In genomic region chr9:121392427-121392826, GRCm38 (mm10) we compare ENCODE assay signal across 10 mouse cellular contexts.
DNase-seq lines count a peak whose midpoint lies in the region; ATAC-seq and TF ChIP-seq lines count a peak whose summit lies in the region.
"Had no signal": no experiment of that assay in that cellular context is flagged by ENCODE, and none has a peak within 500 bp of the region (broad histone marks: within the 10 kb centered on the region; RNA-seq: fewer than 3 reads in every experiment).

No protein-coding gene starts in this region.

- H3K4me2 ChIP-seq in midbrain, embryonic 16.5 days (ENCODE audit: low read length) = no peak overlapping the region
- H3K4me2 ChIP-seq in lung, embryonic 16.5 days (ENCODE audit: low read depth, low read length) = no peak overlapping the region
- H3K4me2 ChIP-seq in stomach, embryonic 15.5 days = no peak overlapping the region
- H3K4me2 ChIP-seq: embryonic facial prominence, embryonic 12.5 days; lung, embryonic 15.5 days had no signal

- no peaks in the 10 kb centered on the region for H3K27me3 ChIP-seq in midbrain, embryonic 10.5 days (ENCODE audit: low read depth, poor library complexity, severe bottlenecking)
- H3K27me3 ChIP-seq in midbrain, embryonic 16.5 days (ENCODE audit: control insufficient read depth, insufficient read depth, low read depth, low read length) = no peaks in the 10 kb centered on the region
- no peaks in the 10 kb centered on the region for H3K27me3 ChIP-seq in lung, embryonic 16.5 days (ENCODE audit: control insufficient read depth, insufficient read depth, low read depth, low read length)
- no peaks in the 10 kb centered on the region for H3K27me3 ChIP-seq in stomach, embryonic 15.5 days (replicated peaks)
- H3K27me3 ChIP-seq: embryonic facial prominence, embryonic 12.5 days; lung, embryonic 15.5 days had no signal

- H3K27ac ChIP-seq in midbrain, embryonic 10.5 days (replicated peaks) = no peak overlapping the region
- H3K27ac ChIP-seq in midbrain, embryonic 16.5 days (ENCODE audit: low read length) = no peak overlapping the region
- H3K27ac ChIP-seq in gastrocnemius, adult 2 months = no peak overlapping the region
- no peak overlapping the region for H3K27ac ChIP-seq in lung, embryonic 16.5 days (ENCODE audit: low read length)
- no peak overlapping the region for H3K27ac ChIP-seq in stomach, embryonic 15.5 days
- H3K27ac ChIP-seq: embryonic facial prominence, embryonic 12.5 days; lung, embryonic 15.5 days had no signal

- no peak for ATAC-seq in midbrain, embryonic 16.5 days
- peak; percentile 42; the same call in 1 of the 2 replicates for ATAC-seq in lung, embryonic 16.5 days (ENCODE audit: low read depth)
- ATAC-seq in stomach, embryonic 15.5 days (ENCODE audit: insufficient read depth, low FRiP score, low read depth) = peak; percentile 24; the same call in 1 of the 2 replicates

- H3K9ac ChIP-seq in midbrain, embryonic 16.5 days (ENCODE audit: low read depth, low read length) = no peak overlapping the region
- H3K9ac ChIP-seq in lung, embryonic 16.5 days (ENCODE audit: low read length) = no peak overlapping the region
- no peak overlapping the region for H3K9ac ChIP-seq in stomach, embryonic 15.5 days
- H3K9ac ChIP-seq: embryonic facial prominence, embryonic 12.5 days; lung, embryonic 15.5 days had no signal

- 53% methylated on average over 5 of the region's 5 CpGs for WGBS in midbrain, embryonic 10.5 days
- WGBS in midbrain, embryonic 16.5 days = 34% methylated on average over 5 of the region's 5 CpGs
- 30% methylated on average over 5 of the region's 5 CpGs for WGBS in lung, embryonic 16.5 days
- 42% methylated on average over 5 of the region's 5 CpGs for WGBS in stomach, embryonic 15.5 days

- peak; percentile 44 for DNase-seq in midbrain, embryonic 10.5 days (ENCODE audit: low spot score)
- peak; percentile 56 for DNase-seq in Muller cell, postnatal 12 days (ENCODE audit: inconsistent ontology term)
- DNase-seq in cerebellum, adult 9-11 months = peak; percentile 80
- DNase-seq in gastrocnemius, adult 2 months = peak; percentile 75
- peak; percentile 74 to 77 for DNase-seq in kidney, postnatal 4 days

- H3K4me3 ChIP-seq in midbrain, embryonic 10.5 days = no peak overlapping the region
- no peak overlapping the region for H3K4me3 ChIP-seq in midbrain, embryonic 16.5 days (ENCODE audit: low read depth, low read length)
- no peak overlapping the region for H3K4me3 ChIP-seq in gastrocnemius, adult 2 months
- no peak overlapping the region for H3K4me3 ChIP-seq in lung, embryonic 16.5 days (ENCODE audit: low read length)
- H3K4me3 ChIP-seq in stomach, embryonic 15.5 days (replicated peaks) = no peak overlapping the region
- H3K4me3 ChIP-seq: embryonic facial prominence, embryonic 12.5 days; lung, embryonic 15.5 days had no signal

- H3K9me3 ChIP-seq in midbrain, embryonic 10.5 days (replicated peaks) = no peaks in the 10 kb centered on the region
- H3K9me3 ChIP-seq in midbrain, embryonic 16.5 days (replicated peaks; ENCODE audit: control insufficient read depth, low read length, poor library complexity, severe bottlenecking) = no peaks in the 10 kb centered on the region
- no peaks in the 10 kb centered on the region for H3K9me3 ChIP-seq in lung, embryonic 16.5 days (ENCODE audit: control insufficient read depth, low read length)
- H3K9me3 ChIP-seq in stomach, embryonic 15.5 days = no peaks in the 10 kb centered on the region
- H3K9me3 ChIP-seq: embryonic facial prominence, embryonic 12.5 days; lung, embryonic 15.5 days had no signal

- H3K36me3 ChIP-seq in midbrain, embryonic 10.5 days = peaks cover 57% of the 10 kb centered on the region
- H3K36me3 ChIP-seq in midbrain, embryonic 16.5 days (ENCODE audit: control insufficient read depth, insufficient read depth, low read length) = peaks cover 2% of the 10 kb centered on the region; the same call in 1 of the 2 replicates
- no peaks in the 10 kb centered on the region for H3K36me3 ChIP-seq in lung, embryonic 16.5 days (ENCODE audit: control insufficient read depth, insufficient read depth, low read length)
- H3K36me3 ChIP-seq in stomach, embryonic 15.5 days = no peaks in the 10 kb centered on the region
- H3K36me3 ChIP-seq: embryonic facial prominence, embryonic 12.5 days; lung, embryonic 15.5 days had no signal

- intact Hi-C loops in gastrocnemius, adult 2 months (cut with DNase I) = no loop called here

- H3K4me1 ChIP-seq in midbrain, embryonic 10.5 days = peaks cover 14% of the 10 kb centered on the region
- peaks cover 10% of the 10 kb centered on the region; the same call in 1 of the 2 replicates for H3K4me1 ChIP-seq in midbrain, embryonic 16.5 days (ENCODE audit: control insufficient read depth, insufficient read depth, low read length)
- peaks cover 15% of the 10 kb centered on the region for H3K4me1 ChIP-seq in lung, embryonic 16.5 days (replicated peaks; ENCODE audit: control insufficient read depth, insufficient read depth, low read length)
- H3K4me1 ChIP-seq in stomach, embryonic 15.5 days = peaks cover 3% of the 10 kb centered on the region; the same call in 1 of the 2 replicates

- peak; percentile 83 for TF ChIP-seq CTCF in gastrocnemius, adult 2 months (IDR thresholded peaks at IDR 0.05)
